Mouse (Mus musculus) kidney, embryonic 14.5 days (tissue): ENCODE measurements around the gene Rerg. TPM values are rescaled to one million over a fixed set of nuclear protein-coding genes. Genes with fewer than 3 reads are reported as not detected.

ENCODE experiments used
- ATAC-seq: fragments of 200-750 bp; cut with Nextera tagmentation; 2 replicates; pipeline ENCODE4 v1.8.0; 2017; ENCODE audit warnings: moderate number of reproducible peaks, mild to moderate bottlenecking, moderate TSS enrichment, moderate library complexity; ENCODE audit not compliant: low FRiP score, low TSS enrichment
- H3K27ac ChIP-seq: fragments of 300-500 bp; sonication (generic); 2 replicates; pipeline ENCODE4 v1.5.1; 2014; ENCODE audit warnings: low read depth, mild to moderate bottlenecking, low read length, moderate library complexity, mixed read lengths
- H3K27me3 ChIP-seq: fragments of 300-500 bp; sonication (generic); 2 replicates; pipeline ENCODE4 v1.6.1; 2014; ENCODE audit warnings: mild to moderate bottlenecking, low read length; ENCODE audit not compliant: control insufficient read depth, insufficient read depth
- H3K36me3 ChIP-seq: fragments of 300-500 bp; sonication (generic); 2 replicates; pipeline ENCODE4 v1.6.1; 2014; ENCODE audit warnings: low read length, mixed read lengths; ENCODE audit not compliant: control insufficient read depth, insufficient read depth
- H3K4me1 ChIP-seq: fragments of 300-500 bp; sonication (generic); 2 replicates; pipeline ENCODE4 v1.6.1; 2014; ENCODE audit warnings: low read length, mixed read lengths; ENCODE audit not compliant: control insufficient read depth, insufficient read depth
- H3K4me2 ChIP-seq: fragments of 300-500 bp; sonication (generic); replicated peaks from 2 replicates; pipeline ENCODE4 v1.6.1; 2014; ENCODE audit warnings: low read depth, mild to moderate bottlenecking, low read length
- H3K4me3 ChIP-seq: fragments of 300-500 bp; sonication (generic); 2 replicates; pipeline ENCODE4 v1.5.1; 2014; ENCODE audit warnings: mild to moderate bottlenecking, low read length
- H3K9ac ChIP-seq: fragments of 300-500 bp; sonication (generic); 2 replicates; pipeline ENCODE4 v1.6.1; 2014; ENCODE audit warnings: low read depth, mild to moderate bottlenecking, low read length, moderate library complexity
- H3K9me3 ChIP-seq: fragments of 300-500 bp; sonication (generic); 2 replicates; pipeline ENCODE4 v1.6.1; 2016; ENCODE audit warnings: low read length; ENCODE audit not compliant: control insufficient read depth
- WGBS: fragments of 180-500 bp; shearing (Covaris S2); extraction: QIAGEN DNeasy Blood & Tissue Kit; methylation state at CpG from one replicate; pipeline ENCODE4 v1.1.7; 2014; 5-methylcytosine and 5-hydroxymethylcytosine counted together
- polyA plus RNA-seq: library from polyadenylated mRNA; unstranded; fragments of >200 nt; fragmentation: Nextera tagmentation; extraction: Ambion mirVana; gene quantifications from 2 replicates; pipeline ENCODE4 v1.2.1, GENCODE M21; 2014

Rerg gene
- polyA plus RNA-seq, 1 experiment from 2014 or later = 13.2 TPM

DNA sequence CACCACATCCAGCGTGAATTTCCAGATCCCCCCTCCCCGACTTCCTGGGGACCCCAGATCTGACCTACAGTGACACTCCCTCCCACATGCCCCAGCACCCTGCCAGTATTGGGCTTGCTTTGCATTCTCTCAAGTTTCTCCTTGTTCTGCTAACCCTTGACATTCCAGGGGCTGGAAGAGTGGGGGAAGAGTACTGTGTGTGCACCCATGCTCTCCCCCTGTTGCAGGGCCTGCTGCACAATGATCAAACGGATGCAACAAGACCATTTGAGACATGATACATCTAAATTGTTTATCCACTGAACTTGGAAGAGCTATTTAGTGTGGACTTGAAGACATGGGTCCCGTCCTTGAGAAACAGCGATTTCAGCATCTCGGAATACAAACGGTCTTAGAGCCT is 349 bp upstream of the Rerg start:
- Histone ChIP-seq H3K4me2 (no peak overlapping the region), H3K27ac (no peak overlapping the region), H3K4me1 (peaks cover 10% of the 10 kb centered on the region; the same call in 1 of the 2 replicates), H3K4me3 (no peak overlapping the region), H3K9me3 (no peaks in the 10 kb centered on the region), H3K27me3 (no peaks in the 10 kb centered on the region), H3K36me3 (no peaks in the 10 kb centered on the region), H3K9ac (no peak overlapping the region)
- 29% methylated on average over 7 of the region's 7 CpGs for WGBS
- no peak; the same call in 1 of the 2 replicates for ATAC-seq

DNA sequence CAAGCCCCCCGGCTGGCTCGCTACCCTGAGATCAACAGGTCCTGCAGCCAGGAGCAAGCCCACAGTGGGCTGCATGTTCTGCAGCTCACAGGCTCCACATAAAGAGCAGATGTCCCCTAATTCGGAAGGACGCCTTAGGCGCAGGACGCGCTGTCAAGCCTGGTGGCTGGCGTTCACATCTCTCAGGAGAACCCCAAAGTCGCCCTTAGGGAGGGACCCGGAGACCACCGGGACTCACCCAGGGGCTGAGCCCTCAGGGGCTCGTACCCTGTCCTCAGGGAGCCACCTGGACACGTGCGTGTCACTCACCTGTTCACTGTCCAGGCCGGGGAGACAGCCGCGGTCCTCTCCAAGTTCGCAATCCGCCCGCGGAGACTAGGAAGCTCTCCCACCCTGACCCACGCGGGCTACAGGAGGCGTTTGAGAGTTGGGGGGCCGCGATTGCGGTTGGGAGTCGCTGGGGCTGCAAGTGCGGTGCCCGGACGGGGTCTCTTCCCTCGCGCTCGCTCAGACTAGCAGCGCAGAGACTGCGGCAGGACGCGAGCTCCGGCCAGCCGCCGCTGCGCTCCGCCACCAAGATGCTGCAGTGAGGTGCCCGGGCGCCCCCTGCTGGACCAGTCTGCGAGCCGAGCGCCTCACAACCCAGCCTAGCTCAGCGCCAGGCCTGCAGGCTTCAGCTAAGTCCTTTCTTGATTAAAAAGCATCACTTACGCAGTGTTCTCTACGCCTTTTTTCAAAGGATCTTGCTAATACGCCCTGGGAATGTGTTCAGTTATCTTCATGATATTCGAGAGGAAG is 927 bp downstream of the Rerg start:
- Histone ChIP-seq H3K27ac (no peak overlapping the region), H3K4me2 (peak overlapping the region; percentile 95), H3K9me3 (no peaks in the 10 kb centered on the region), H3K9ac (peak overlapping the region; percentile 69), H3K36me3 (no peaks in the 10 kb centered on the region), H3K4me1 (peaks cover 10% of the 10 kb centered on the region; the same call in 1 of the 2 replicates), H3K4me3 (peak overlapping the region; percentile 55), H3K27me3 (no peaks in the 10 kb centered on the region)
- under 1% methylated on average over 50 of the region's 53 CpGs for WGBS
- peak; percentile 92 for ATAC-seq

DNA sequence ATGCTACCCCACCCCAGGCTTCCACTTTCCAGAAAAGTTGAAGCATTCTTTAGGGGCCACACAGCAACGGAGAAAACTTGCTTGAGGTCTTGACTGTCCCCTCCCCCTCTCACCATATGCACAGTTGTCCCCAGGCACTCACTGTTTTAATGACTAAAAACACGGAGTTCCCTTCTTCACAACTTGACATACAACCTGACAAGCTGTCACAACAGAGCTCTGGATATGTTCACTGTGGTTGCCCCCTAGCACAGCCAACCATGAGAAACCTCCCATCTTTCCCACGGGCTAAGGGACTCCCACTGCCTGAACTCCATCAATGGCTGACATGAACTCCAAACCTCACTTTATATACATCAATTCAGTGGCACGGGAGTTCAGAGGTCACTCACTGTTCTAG is 3.5 kb downstream of the Rerg start:
- WGBS = 16% methylated on average over 4 of the region's 4 CpGs

DNA sequence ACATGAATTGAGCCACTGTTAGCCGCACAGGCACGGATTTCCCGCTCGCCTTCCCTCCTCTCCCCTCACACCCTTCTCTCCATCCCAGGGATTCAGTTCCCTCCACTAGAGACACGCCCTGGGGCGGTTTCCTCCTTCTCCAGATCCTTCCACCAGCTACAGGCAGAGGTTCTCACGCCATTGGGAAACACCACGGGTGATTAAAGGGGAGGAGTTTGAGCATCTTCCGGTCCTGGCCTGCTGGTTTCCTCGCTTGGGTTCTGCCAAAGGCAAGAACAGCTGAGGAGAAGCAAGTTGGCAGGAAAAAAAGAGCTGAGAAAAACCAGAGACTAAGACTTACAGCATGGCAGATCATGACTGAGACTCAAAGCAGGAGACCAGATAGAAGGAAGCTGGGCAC is 6.7 kb downstream of the Rerg start:
- Histone ChIP-seq H3K27me3 (no peaks in the 10 kb centered on the region), H3K4me3 (no peak overlapping the region), H3K4me1 (0 out of 2 replicates have a peak, but pooled peaks cover 4% of the 10 kb centered on the region), H3K27ac (no peak overlapping the region), H3K9ac (no peak overlapping the region), H3K4me2 (no peak overlapping the region), H3K36me3 (no peaks in the 10 kb centered on the region), H3K9me3 (no peaks in the 10 kb centered on the region)
- WGBS = 68% methylated on average over 10 of the region's 10 CpGs
- no peak for ATAC-seq

More for the DNA sequence above, 3.5 kb downstream of the Rerg start:
- ATAC-seq = no peak
- H3K36me3 ChIP-seq = no peaks in the 10 kb centered on the region
- peaks cover 10% of the 10 kb centered on the region; the same call in 1 of the 2 replicates for H3K4me1 ChIP-seq
- no peak overlapping the region for H3K4me3 ChIP-seq
- H3K9ac ChIP-seq = no peak overlapping the region
- no peaks in the 10 kb centered on the region for H3K9me3 ChIP-seq
- no peak overlapping the region for H3K27ac ChIP-seq
- no peak overlapping the region for H3K4me2 ChIP-seq
- H3K27me3 ChIP-seq = no peaks in the 10 kb centered on the region

DNA sequence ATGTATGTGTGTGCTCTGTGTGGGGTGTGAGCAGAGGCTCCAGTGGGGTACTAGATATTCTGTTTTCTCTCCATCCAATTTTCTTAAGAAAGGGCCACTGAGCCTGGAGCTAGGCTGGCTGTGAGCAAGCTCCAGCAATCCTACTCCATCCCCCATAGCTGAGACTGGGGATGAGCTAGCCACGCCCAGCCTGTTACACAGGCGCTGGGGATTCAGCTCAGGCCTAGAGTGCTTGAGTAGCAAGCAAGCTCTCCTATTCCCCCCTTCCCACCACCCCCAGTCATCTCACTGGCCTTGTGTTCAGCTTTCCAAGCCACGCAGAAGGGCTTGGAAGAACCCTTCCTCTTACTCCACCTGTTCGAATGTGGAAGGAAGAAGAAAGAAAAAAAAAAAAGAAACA is 7.2 kb downstream of the Rerg start:
- WGBS = 84% methylated on average over 4 of the region's 4 CpGs
- ATAC-seq = no peak

DNA sequence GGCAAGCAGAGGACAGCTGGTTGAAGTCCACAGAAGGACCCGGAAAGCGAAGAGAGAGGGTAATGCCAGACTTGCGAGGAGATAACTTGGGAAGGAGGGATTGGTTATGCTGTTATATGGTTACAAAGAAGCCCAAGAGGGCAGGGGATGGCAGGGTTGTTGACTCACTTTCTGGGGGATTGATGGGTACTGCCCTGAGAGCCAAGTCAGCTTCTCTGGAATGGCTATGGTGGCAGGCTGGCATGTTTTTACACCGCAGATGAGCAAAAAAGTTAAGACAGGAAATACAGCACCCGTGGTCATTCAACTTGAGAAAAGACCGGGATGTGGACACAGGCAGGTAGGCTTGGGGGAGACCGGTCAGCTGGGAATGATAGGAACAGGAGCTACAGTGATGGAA is 7.8 kb downstream of the Rerg start:
- 94% methylated on average over 7 of the region's 7 CpGs for WGBS
- H3K4me2 ChIP-seq = no peak overlapping the region
- no peaks in the 10 kb centered on the region for H3K9me3 ChIP-seq
- no peak overlapping the region for H3K4me3 ChIP-seq
- no peak overlapping the region for H3K27ac ChIP-seq
- no peak for ATAC-seq
- 0 out of 2 replicates have a peak, but pooled peaks cover 4% of the 10 kb centered on the region for H3K4me1 ChIP-seq
- no peak overlapping the region for H3K9ac ChIP-seq
- H3K36me3 ChIP-seq = no peaks in the 10 kb centered on the region
- H3K27me3 ChIP-seq = no peaks in the 10 kb centered on the region

More for the DNA sequence above, 7.2 kb downstream of the Rerg start:
- no peak overlapping the region for H3K27ac ChIP-seq
- H3K4me3 ChIP-seq = no peak overlapping the region
- H3K36me3 ChIP-seq = no peaks in the 10 kb centered on the region
- no peaks in the 10 kb centered on the region for H3K27me3 ChIP-seq
- no peak overlapping the region for H3K9ac ChIP-seq
- no peaks in the 10 kb centered on the region for H3K9me3 ChIP-seq
- H3K4me1 ChIP-seq = 0 out of 2 replicates have a peak, but pooled peaks cover 4% of the 10 kb centered on the region
- H3K4me2 ChIP-seq = no peak overlapping the region

DNA sequence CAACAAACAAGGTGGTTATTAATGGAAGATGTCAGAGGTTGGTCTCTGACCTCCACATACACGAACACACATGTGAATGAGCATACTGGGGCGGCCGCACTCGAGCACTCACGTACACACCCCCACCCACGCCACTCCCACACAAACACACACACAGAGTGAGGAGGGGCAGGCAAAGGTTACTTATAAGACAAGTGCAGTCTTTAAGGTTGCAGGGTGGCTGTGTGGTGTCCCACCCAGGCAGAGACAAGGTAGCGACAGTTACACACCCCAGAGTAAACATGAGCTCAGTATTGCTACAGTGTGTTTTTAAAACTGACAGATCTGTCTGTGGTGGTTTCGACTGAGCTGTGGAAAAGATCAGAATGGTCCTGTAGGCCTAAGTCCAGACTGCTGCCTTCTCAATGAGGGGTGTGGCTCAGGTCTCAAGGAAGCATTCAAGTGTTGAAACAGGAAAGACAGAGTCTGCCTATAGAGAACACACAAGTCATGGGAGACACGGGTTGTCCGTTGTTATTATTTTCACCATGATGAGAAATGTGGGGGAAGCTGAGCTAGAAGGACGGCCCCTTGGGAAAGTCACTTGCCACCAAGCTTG is 8.7 kb downstream of the Rerg start:
- Histone ChIP-seq H3K4me3 (no peak overlapping the region), H3K9me3 (no peaks in the 10 kb centered on the region), H3K27ac (no peak overlapping the region), H3K9ac (no peak overlapping the region), H3K4me2 (no peak overlapping the region), H3K4me1 (0 out of 2 replicates have a peak, but pooled peaks cover under 1% of the 10 kb centered on the region), H3K36me3 (no peaks in the 10 kb centered on the region), H3K27me3 (no peaks in the 10 kb centered on the region)
- 0 out of 2 replicates have a peak, but pooled peaks have one; percentile 20 for ATAC-seq
- WGBS = 72% methylated on average over 11 of the region's 11 CpGs

DNA sequence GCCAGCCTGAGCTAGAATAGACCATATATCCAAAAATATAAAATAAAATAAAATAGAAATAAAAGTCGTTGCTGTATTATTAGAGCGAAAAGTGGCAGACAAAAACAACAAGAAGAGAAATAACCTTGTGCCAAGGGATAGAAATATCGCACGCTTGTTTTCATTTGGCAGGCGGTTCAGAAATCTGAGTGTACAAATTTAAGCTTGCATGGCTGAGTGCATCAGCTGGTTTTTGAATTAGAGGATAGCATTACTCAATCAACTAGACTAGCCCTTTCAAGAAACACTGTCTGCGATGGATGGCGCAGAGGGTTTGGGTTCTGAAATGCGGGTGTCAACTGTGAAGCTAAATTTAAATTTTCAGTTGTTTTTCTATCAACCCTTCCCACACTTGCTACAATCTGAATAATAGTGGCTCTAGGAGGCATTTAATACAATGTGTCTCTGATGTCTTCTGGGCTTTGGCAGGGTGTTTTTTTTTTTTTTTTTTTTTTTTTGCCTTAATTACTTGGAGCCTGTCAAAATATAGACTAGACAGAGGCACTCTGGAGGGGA is 10.8 kb downstream of the Rerg start:
- Histone ChIP-seq H3K27me3 (no peaks in the 10 kb centered on the region), H3K4me2 (no peak overlapping the region), H3K4me1 (no peaks in the 10 kb centered on the region), H3K27ac (no peak overlapping the region), H3K9me3 (no peaks in the 10 kb centered on the region), H3K4me3 (no peak overlapping the region), H3K9ac (no peak overlapping the region), H3K36me3 (no peaks in the 10 kb centered on the region)
- WGBS = 72% methylated on average over 8 of the region's 8 CpGs
- ATAC-seq = no peak
